Mouse (Mus musculus): ENCODE measurements at regions not wholly inside any gene's neighbourhood (a gene's known extent, or its start where the extent isn't known, plus 50 kb on each side); places are given as distances from the start of the nearest gene placed in this dataset.

GRCm38 (mm10) chr13:28790381-28790780 is 163.1 kb downstream of the Sox4 start:
- TF ChIP-seq CTCF (IDR thresholded peaks at IDR 0.05 in 2 of 3, conservative IDR thresholded peaks at IDR 0.05 in 1 of 3; ENCODE audit: control insufficient read depth in 1 of 3, insufficient read depth in 1 of 3, low read depth in 2 of 3, low read length in 3 of 3, poor library complexity in 1 of 3, severe bottlenecking in 1 of 3) (no peak), EP300 (IDR thresholded peaks at IDR 0.05; ENCODE audit: low read depth in 1 of 2, low read length in 2 of 2) (no peak), SIN3A (IDR thresholded peaks at IDR 0.05; ENCODE audit: low read length) (no peak), MAX (IDR thresholded peaks at IDR 0.05; ENCODE audit: low read length) (no peak), ZC3H11A (IDR thresholded peaks at IDR 0.05; ENCODE audit: low read depth, low read length) (no peak), POLR2A (IDR thresholded peaks at IDR 0.05; ENCODE audit: control insufficient read depth in 1 of 2, insufficient read depth in 1 of 2, low read depth in 1 of 2, low read length in 2 of 2, poor library complexity in 1 of 2) (no peak), GATA1 (IDR thresholded peaks at IDR 0.05; ENCODE audit: low read depth, low read length) (no peak), ELF1 (IDR thresholded peaks at IDR 0.05; ENCODE audit: low read depth, low read length) (no peak)

Data from MEL (cell line).